Mouse (Mus musculus) spleen, adult 2 months (tissue): ENCODE measurements around the gene Ankrd63. TPM values are rescaled to one million over a fixed set of nuclear protein-coding genes. Genes with fewer than 3 reads are reported as not detected.
A peak's percentile ranks its signal among the peaks of the same experiment; 100 is the strongest.

Experiments used
- DNase-seq, 2 experiments: peaks; one replicate each; pipeline versions ENCODE4 v3.0.0 to v3.0.0-alpha.2; 2012 to 2021; ENCODE audit warnings: low spot score in 2 of 2, low read depth in 1 of 2
- H3K27ac ChIP-seq: fragments of 200-500 bp; 2 replicates; pipeline ENCODE4 v1.5.1; 2012; ENCODE audit warnings: low read length, inconsistent platforms; ENCODE audit not compliant: insufficient read depth
- H3K27me3 ChIP-seq: fragments of 200-500 bp; 2 replicates; pipeline ENCODE4 v1.6.1; 2012; ENCODE audit warnings: mild to moderate bottlenecking, moderate library complexity, low read length, inconsistent platforms; ENCODE audit not compliant: control insufficient read depth, insufficient read depth
- H3K36me3 ChIP-seq: fragments of 200-500 bp; 2 replicates; pipeline ENCODE4 v1.6.1; 2012; ENCODE audit warnings: mild to moderate bottlenecking, low read length, inconsistent platforms; ENCODE audit not compliant: control insufficient read depth, insufficient read depth
- H3K4me1 ChIP-seq: fragments of 200-500 bp; 2 replicates; pipeline ENCODE4 v1.6.1; 2011; ENCODE audit warnings: inconsistent platforms; ENCODE audit not compliant: control insufficient read depth, insufficient read depth, insufficient read length
- H3K4me3 ChIP-seq: fragments of 200-500 bp; 2 replicates; pipeline ENCODE4 v1.5.1; 2011; ENCODE audit warnings: mild to moderate bottlenecking, inconsistent platforms; ENCODE audit not compliant: insufficient read depth, insufficient read length; ENCODE audit errors: extremely low read depth
- CTCF ChIP-seq: fragments of 200-500 bp; IDR thresholded peaks from 2 replicates; pipeline ENCODE4 v1.5.1; 2011; ENCODE audit warnings: mild to moderate bottlenecking, inconsistent platforms; ENCODE audit not compliant: insufficient read depth, insufficient read length, insufficient replicate concordance; ENCODE audit errors: extremely low read depth
- POLR2A ChIP-seq: fragments of 200-500 bp; IDR thresholded peaks from 2 replicates; pipeline ENCODE4 v1.6.1; 2011; ENCODE audit warnings: low read depth, low read length, inconsistent platforms
- WGBS: fragments of 180-500 bp; shearing (Covaris S2); methylation state at CpG from one replicate; pipeline ENCODE4 v1.1.7; 2018; 5-methylcytosine and 5-hydroxymethylcytosine counted together
- polyA plus RNA-seq: library from polyadenylated mRNA; depleted of rRNA; stranded (reverse); fragments of >200 nt; gene quantifications from 2 replicates; pipeline ENCODE4 v1.2.3, GENCODE M21; 2012

The Ankrd63 gene
- polyA plus RNA-seq, 1 experiment = 0.02 TPM

DNA sequence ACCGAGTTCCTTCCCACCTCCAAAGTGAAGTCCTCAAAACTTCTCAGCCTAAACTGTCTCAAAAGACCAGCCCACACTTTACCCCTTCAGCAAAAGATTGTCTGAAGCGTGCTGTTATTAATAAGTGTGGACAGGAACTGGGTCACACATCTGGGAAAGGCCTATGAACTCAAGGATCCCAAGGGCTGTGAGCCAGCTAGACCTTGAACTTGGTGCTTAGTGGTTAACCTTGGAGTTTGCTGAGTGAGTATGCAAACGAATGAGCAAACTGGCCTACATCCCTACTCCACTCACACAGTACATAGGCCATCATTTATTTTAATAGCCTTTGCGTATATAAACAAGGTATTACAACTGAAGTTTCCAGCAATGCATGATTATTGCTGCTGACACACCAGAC, 21.7 kb upstream of the Ankrd63 start:
- H3K27ac ChIP-seq = no peak overlapping the region
- WGBS = 85% methylated on average over 4 of the region's 4 CpGs
- no peak for DNase-seq
- no peak overlapping the region for H3K4me3 ChIP-seq
- no peak for TF ChIP-seq POLR2A
- TF ChIP-seq CTCF = no peak
- H3K27me3 ChIP-seq = no peaks in the 10 kb centered on the region
- peaks cover 16% of the 10 kb centered on the region for H3K4me1 ChIP-seq
- peaks cover 18% of the 10 kb centered on the region for H3K36me3 ChIP-seq

DNA sequence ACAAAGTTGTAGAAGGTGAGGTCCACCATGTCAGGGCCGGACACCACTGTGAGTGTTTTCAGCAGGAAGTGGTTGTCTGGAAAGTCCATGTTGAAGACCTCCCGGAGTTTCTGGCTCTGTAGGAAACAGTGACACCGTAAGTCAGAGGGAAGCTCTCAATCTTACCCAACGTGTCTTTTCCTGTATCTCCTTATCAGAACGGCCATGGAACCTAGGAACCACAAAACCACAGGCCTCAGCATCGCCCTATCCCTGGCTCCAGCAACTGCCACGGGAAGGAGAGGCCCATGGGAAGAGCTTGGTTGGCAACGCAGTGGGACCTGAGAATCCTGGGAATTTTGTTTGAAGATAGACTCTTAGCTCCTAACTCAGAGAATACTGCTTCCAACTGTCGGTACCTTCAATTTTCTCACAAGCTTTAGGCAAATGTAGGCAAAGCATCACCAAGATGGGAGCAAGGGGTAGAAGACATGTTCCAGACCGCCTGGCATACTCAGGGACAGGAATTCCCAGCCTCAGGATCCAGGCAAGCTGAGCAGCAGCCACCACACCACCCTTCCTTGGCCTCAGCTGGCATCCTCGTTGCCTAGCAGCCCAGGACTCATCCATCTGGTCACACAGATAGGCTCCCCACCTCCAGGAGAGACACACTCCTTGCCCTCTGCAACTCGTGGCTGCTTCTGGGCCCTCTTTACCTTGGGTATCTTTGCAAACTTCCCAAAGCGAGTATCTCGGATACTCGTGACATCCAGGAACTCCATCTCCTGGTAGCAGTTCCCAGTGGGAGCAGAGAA, 20.1 kb upstream of the Ankrd63 start:
- Histone ChIP-seq H3K36me3 (peaks cover 25% of the 10 kb centered on the region), H3K27me3 (no peaks in the 10 kb centered on the region), H3K4me1 (peaks cover 4% of the 10 kb centered on the region), H3K4me3 (no peak overlapping the region), H3K27ac (no peak overlapping the region)
- no peak for DNase-seq
- no peak for TF ChIP-seq POLR2A
- TF ChIP-seq CTCF = no peak
- 75% methylated on average over 15 of the region's 15 CpGs for WGBS

DNA sequence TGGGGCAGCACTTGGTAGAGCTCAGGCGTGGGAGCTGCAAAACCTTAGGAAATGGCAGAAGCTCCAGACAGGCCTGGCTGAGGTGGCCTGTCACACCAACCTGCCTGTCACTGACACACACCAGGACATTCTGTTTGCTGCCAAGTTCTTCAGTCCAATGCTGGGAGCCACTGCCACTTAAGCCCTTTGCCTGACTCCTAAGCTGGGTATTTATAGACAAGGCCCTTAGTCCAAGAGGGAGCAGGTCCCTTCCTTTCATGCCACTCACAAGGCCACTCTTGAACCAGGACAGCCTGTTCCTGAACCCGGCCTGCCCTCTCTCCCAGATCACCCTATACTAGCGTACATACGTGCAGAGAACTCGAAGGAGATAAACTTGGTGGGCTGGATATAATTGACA, 12.9 kb upstream of the Ankrd63 start:
- no peak for TF ChIP-seq POLR2A
- TF ChIP-seq CTCF = no peak
- WGBS = 93% methylated on average over 5 of the region's 5 CpGs

DNA sequence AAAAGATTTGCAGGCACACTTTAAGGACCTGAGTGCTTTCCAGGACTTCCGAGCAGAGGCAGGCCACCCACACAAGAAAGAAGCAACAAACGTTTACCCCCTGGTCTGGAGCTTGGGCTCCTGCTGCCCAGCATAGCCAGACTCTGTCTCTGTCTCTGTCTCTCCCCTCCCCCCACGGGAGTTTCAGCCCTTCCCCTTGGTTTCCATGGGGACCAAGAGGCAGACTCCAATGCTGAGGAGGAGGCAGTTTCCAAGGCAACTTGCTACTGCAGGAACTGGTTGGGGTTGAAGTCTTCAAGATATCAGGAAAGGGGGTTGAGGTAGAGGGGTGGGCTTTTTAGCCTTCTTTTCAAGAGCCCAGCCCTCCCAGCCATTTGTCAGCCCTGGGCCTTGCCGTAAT, 10.5 kb upstream of the Ankrd63 start:
- no peaks in the 10 kb centered on the region for H3K27me3 ChIP-seq
- H3K36me3 ChIP-seq = peaks cover 30% of the 10 kb centered on the region
- H3K4me1 ChIP-seq = peaks cover 7% of the 10 kb centered on the region
- no peak for DNase-seq
- H3K4me3 ChIP-seq = no peak overlapping the region
- WGBS = 73% methylated on average over 4 of the region's 4 CpGs
- H3K27ac ChIP-seq = no peak overlapping the region
- no peak for TF ChIP-seq POLR2A

More for the DNA sequence above, 12.9 kb upstream of the Ankrd63 start:
- DNase-seq = no peak
- H3K27me3 ChIP-seq = no peaks in the 10 kb centered on the region
- H3K4me3 ChIP-seq = no peak overlapping the region
- H3K27ac ChIP-seq = no peak overlapping the region
- H3K36me3 ChIP-seq = peaks cover 36% of the 10 kb centered on the region
- H3K4me1 ChIP-seq = no peaks in the 10 kb centered on the region; the same call in 1 of the 2 replicates

DNA sequence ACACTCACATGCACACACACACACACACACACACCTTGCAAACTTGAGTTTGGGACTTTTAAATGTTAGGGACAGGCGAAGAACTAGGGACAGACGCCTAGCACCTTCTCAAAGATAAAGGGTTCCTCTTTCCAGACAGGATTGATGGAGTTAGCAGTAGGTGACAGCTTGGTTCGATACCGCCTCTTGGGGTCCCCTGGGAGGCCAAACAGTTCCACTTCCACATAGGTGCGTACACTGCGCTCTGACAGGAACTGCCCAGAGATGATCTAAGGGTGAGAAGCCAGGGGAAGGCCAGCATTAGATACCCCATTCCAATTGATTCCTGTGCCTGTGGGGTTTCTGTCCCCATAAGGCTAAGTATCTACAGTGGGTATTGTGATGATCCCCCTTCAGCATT, 9.9 kb upstream of the Ankrd63 start:
- Histone ChIP-seq H3K27ac (no peak overlapping the region), H3K4me1 (peaks cover 7% of the 10 kb centered on the region), H3K27me3 (no peaks in the 10 kb centered on the region), H3K4me3 (no peak overlapping the region), H3K36me3 (peaks cover 25% of the 10 kb centered on the region)
- WGBS = 47% methylated on average over 6 of the region's 6 CpGs
- DNase-seq = peak; percentile 47
- TF ChIP-seq POLR2A (no peak), CTCF (no peak)

DNA sequence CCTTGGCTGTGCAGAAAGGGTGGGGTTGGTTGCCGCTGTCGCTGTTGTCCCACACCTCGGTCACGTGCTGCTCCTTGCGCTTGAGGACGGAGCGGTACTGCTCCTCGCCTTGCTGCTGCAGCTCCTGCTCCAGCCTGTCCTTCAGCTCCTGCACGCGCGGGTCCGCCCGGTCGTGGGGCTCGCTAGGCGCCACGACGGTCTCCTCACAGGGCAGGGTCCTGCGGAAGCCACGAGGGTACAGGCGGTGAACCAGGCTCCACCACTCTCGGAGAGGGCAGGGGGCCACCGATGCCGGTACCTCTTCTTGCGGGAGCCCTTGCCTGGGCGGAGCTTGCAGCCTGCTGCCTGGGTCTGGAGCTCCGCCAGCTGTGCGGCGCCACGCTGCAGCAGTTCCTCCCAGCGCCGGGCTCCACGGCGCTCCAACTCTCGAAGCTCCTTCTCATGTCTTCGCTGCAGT, 7.3 kb upstream of the Ankrd63 start:
- TF ChIP-seq CTCF (no peak), POLR2A (no peak)
- no peak overlapping the region for H3K4me3 ChIP-seq
- 23% methylated on average over 36 of the region's 36 CpGs for WGBS
- no peak overlapping the region for H3K27ac ChIP-seq
- no peak for DNase-seq
- peaks cover 10% of the 10 kb centered on the region for H3K4me1 ChIP-seq
- no peaks in the 10 kb centered on the region for H3K27me3 ChIP-seq
- peaks cover 8% of the 10 kb centered on the region; the same call in 1 of the 2 replicates for H3K36me3 ChIP-seq

DNA sequence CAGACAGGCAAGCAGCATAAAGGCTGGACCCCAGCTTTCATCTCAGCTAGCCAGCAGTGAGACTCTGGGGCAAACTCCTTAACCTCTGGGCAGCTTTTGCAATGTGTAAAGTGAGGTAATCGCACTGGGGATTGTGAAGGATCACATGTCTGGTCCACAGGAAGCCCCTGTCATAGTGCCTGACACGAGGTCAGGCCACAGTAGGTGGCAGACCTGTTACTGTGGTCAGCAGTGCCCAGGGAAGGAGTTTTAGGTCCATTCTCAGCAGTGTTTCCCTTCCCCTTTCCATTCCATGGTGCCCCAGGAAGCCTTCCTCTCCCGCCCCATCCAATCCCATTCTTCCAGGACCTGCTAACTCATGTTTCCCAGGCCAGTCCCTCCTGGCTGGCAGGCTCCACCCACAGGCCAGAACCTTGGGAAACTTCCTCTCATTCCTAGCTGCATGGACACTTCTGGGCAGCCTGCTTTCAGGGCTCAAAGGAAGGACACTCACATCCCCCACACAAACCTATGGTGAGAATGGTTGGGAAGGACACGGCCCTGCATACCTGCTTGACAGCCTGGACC, 6.0 kb upstream of the Ankrd63 start:
- Histone ChIP-seq H3K4me3 (no peak overlapping the region), H3K27ac (no peak overlapping the region), H3K4me1 (peaks cover 10% of the 10 kb centered on the region), H3K36me3 (peaks cover 4% of the 10 kb centered on the region; the same call in 1 of the 2 replicates), H3K27me3 (peaks cover 5% of the 10 kb centered on the region; the same call in 1 of the 2 replicates)
- WGBS = 62% methylated on average over 4 of the region's 4 CpGs
- DNase-seq = no peak
- no peak for TF ChIP-seq CTCF
- no peak for TF ChIP-seq POLR2A
